Mouse (Mus musculus): ENCODE results near the gene Gm16253.

The Gm16253 gene

GRCm38 (mm10) chr3:96575272-96575984 lies 1.4 kb upstream of the Gm16253 start:
- DNase-seq: no peak

- no peak for DNase-seq
These were observed 652 bp upstream of the Gm16253 start for GRCm38 (mm10) chr3:96576005-96576658.

DNA sequence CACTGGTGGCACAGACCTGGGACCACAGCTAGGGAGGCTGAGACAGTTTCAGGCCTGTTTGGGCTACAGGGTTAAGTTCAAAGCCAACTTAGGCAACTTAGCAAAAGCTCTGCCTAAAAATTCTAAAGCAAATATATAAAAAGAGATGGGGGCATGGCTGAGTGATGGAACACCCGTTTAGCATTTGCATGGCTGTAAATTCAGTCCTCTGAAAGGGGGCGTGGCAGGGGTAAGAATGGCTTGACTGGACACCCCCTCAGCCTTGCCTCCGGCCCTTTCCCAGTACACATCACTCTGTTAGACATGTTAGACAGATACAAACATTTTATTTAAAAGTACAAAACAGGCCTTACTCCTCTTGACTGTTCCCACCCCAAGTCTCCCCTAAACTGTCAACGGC lies 782 bp downstream of the Gm16253 start:
- DNase-seq: no peak

- DNase-seq: no peak
These were observed 1.9 kb downstream of the Gm16253 start for GRCm38 (mm10) chr3:96578561-96579238.

GRCm38 (mm10) chr3:96579239-96579750 lies 2.5 kb downstream of the Gm16253 start:
- DNase-seq: no peak

DNA sequence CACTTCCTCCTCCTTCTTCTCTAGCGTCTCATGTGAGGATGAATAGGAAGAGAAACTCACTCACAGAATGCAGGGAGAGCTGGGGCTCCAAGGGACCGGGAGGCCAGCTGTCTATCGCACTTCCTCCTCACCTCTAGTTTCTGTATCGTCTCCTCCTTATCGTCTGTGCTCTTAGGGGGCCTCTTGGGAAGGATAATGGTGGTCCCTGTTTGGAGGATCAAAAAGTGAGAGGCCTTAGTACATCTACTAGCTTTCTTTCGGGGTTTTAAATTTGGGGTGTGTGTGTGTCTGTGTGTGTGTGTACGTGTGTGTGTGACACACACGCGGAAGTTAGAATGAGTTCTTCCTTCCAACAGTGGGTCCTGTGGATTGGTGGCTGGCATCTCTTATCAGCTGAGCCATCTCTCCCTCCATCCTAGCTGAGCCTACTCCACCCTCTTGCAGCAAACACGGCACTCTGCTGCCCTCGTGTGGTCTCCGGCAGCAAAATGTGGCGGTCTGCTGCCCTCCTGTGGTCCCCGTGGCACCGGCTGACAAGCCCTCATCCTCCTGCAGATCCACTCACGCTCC lies 3.2 kb downstream of the Gm16253 start:
- peak; percentile 92 for DNase-seq

DNA sequence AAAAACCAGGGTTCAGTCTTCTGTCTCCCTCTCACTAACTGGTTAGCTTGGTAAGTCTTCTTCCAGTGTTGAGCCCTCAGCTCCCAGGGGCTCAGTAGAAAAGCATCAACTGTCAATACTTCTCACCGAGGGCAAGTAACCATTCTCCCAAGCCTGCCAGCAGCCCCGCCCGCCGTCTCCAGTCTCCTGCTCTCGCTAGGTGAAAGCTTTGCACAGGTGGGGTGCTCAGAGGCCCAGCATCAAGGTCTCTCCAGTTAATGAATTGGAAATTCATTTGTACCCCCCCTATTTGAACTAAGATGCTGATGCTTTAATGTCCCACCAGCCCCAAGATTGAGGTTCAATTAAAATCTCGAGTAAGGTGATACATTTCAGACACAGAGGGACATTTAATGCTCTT lies 4.4 kb downstream of the Gm16253 start:
- DNase-seq: no peak

- no peak for DNase-seq
These were observed 5.2 kb downstream of the Gm16253 start for GRCm38 (mm10) chr3:96581771-96582515.

DNA sequence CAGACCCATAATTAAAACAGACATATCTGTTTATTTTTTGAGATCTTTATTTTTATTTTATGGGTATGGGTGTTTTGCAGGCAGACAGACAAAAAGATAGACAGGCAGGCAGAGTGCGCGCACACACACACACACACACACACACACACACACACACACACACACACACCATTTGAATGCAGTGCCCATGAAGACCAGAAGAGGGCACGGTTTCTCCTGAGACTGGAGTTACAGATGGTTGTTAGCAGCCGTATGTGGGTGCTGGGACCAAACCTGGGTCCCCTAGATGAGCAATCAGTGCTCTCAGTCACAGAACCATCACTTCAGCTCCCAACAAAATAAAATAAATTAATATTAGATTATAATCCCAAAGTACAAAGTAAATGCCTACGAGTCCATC lies 6.6 kb downstream of the Gm16253 start:
- no peak for DNase-seq

DNA sequence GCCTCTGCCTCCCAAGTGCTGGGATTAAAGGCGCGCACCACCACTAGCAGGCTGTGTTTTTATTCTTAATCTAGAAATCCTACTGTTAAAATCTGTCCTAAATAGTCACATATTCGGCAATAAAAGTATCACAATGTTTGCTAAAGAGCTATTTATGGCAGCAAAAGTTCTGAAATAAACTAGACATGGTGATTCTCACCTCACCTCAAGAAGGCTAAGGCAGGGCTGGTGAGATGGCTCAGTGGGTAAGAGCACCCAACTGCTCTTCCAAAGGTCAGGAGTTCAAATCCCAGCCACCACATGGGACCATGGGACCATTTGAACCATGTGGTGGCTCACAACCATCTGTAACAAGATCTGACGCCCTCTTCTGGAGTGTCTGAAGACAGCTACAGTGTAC lies 13.9 kb downstream of the Gm16253 start:
- DNase-seq: no peak

GRCm38 (mm10) chr3:96593374-96593773 lies 16.6 kb downstream of the Gm16253 start:
- DNase-seq: peak; percentile 47

DNA sequence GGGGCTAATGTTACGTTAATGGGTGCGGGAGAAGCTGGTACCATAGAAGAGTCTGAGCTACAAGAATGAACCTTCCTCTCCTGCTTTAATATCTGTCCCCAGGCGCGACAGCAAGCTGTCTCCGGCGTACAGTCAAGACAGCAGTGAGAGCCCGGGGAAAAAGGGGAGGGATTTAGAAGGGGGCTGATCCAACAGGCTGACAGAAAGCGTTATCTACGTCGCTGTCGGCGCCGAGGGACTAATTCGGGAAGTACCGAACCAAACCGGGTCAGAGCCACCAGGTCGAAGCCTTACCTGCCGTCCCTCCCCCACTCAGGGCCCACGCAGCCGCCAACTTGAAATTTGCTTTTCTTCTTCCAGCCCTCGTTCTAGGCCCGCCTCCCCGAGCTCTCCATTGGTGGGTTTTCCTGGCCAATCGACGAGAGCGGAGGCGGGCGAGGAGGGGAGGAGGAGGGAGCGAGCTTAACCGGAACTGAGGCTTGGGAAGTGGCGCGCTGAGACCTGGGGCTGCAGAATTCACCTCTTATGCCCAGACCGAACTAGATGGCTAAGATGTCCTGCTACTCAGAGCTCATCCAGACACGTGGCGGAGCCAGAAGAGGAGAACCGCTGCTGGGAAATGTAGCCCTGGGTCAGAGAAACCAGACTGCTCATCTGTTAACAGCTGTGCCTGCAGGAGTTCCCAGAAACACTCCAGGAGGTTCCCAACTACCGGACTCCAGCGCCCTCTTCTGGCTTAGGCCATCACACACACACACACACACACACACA lies 17.2 kb downstream of the Gm16253 start, which contains the start of gene Polr3gl:
Polr3gl (minus strand) TSS at position 392 of the 771 bp plus-strand sequence.
- peak; percentile 97 for DNase-seq

- DNase-seq: no peak
These were observed 18.1 kb downstream of the Gm16253 start for GRCm38 (mm10) chr3:96594851-96595250.

GRCm38 (mm10) chr3:96595661-96596060 lies 18.9 kb downstream of the Gm16253 start:
- DNase-seq: peak; percentile 53

GRCm38 (mm10) chr3:96596228-96596707 lies 19.5 kb downstream of the Gm16253 start, which contains the start of gene Ankrd34a:
Gene Ankrd34a (plus strand): TSS chr3:96596636.
- peak; percentile 92 for DNase-seq

DNA sequence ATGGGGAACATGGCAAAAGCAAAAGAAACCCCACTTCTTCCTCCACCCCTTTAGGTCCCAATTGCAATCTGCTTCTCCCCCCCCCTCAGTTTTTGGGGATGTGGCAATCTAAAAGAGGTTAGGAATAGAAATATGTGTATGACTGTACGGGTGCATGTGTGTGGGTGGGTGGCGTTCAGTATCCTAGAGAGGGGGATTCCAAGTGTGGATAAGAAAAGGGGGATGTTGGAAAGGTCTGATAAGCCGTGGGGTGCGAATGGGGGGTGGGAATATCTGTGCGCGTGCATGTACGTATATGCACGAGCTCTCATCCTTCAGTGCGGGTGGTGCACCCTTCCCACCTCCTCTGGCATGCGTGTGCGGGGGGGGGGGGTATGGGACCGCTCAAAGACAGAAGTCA lies 20.1 kb downstream of the Gm16253 start:
- DNase-seq: peak; percentile 55

- peak; percentile 59 for DNase-seq
These were observed 20.7 kb downstream of the Gm16253 start for GRCm38 (mm10) chr3:96597435-96597891.

DNA sequence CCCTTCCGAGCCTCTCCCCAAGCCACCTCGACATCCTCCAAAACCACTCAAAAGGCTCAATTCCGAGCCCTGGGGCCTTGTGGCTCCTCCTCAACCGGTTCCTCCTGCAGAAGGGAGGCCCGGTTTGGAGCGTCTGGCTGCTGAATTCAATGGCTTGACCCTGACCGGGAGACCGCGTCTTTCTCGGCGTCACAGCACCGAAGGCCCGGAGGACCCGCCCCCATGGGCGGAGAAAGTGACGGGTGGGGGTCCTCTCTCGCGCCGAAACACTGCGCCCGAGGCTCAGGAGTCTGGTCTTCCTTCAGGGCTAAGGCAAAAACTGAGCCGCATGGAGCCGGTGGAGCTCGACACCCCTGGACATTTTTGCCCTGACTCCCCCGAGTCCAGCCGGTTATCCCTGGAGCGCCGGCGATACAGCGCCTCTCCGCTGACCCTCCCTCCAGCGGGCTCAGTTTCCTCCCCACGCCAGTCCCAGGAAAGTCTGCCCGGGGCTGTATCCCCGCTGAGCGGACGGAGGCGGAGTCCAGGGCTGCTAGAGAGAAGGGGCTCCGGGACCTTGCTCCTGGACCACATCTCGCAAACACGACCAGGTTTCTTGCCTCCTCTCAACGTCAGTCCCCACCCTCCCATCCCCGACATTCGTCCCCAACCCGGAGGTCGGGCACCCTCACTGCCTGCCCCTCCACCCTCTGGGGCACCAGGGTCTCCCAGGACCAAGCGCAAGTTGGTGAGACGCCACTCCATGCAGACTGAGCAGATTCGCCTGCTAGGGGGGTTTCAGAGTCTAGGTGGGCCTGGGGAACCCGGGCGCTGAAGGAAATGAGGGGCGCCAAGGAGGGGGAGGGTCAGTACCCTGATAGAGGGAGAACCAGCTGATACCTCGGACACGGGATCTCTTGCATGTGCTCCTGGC lies 21.6 kb downstream of the Gm16253 start:
- peak; percentile 65 for DNase-seq

- DNase-seq: peak; percentile 32
These were observed 22.2 kb downstream of the Gm16253 start for GRCm38 (mm10) chr3:96599069-96599393.

GRCm38 (mm10) chr3:96599411-96599810 lies 22.6 kb downstream of the Gm16253 start:
- no peak for DNase-seq

Data from cerebellum, adult 8-10 months (tissue).